Mouse (Mus musculus) heart, postnatal 25 days (tissue): ENCODE measurements around the gene Phactr1. TPM values are rescaled to one million over a fixed set of nuclear protein-coding genes. Genes with fewer than 3 reads are reported as not detected.

Experiments used
- DNase-seq: peaks from one replicate; pipeline ENCODE4 v3.0.0; 2022; ENCODE audit warnings: low spot score
- intact Hi-C: fragments of 180-260 bp; cut with DNase I; formaldehyde crosslinking; loops from one replicate; pipeline ENCODE4 v1.15.1; 2025
- total RNA-seq, 2 experiments: library from RNA; stranded (reverse); gene quantifications; 2 replicates each; pipeline ENCODE4 v1.2.3; 2021

Phactr1 gene
- total RNA-seq, 2 experiments from 2014 or later: 3.4 to 5.1 TPM

DNA sequence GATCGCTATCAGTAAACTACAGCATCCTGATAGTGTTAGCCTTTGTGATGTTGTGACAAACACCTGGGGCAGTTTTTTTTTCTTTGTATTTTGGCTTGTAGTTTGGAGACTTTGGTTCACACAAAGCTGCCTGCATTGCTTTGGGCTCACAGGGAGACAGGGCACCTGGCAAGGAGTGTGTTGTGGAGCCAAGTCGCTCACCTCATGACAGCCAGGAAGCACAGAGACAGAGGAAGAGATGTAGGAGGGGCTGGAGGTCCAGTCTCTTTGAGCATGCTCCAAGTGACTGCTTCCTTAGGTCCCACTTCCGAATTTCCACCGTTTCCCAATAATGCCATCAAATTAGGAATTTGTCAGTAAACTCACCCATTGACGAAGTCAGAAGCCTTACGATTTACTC is 272.6 kb downstream of the Phactr1 start:
- DNase-seq: no peak
- intact Hi-C loops: no loop called here

- intact Hi-C loops: no loop called here
- no peak for DNase-seq
Observed at GRCm38 (mm10) chr13:42954116-42954515, 273.7 kb downstream of the Phactr1 start.

DNA sequence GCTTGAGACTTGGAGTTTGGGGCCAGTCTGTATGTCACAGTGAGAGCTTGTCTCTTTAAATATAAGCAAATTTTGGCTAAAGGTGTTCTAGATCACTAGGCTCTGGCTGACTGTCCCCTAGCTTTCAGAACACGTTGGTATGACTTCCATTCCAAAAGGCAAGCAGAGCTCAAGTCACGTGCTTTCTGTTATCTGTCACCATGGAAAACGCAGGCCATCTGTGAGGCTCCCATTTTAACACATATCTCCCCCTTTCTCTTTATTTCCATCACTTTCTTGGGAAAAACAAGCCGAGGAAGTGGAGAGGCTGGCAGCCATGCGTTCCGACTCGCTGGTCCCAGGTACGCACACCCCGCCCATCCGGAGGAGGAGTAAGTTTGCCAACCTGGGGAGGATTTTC is 275.9 kb downstream of the Phactr1 start:
- intact Hi-C loops: no loop called here
- no peak for DNase-seq

- intact Hi-C loops: no loop called here
- no peak for DNase-seq
Observed at GRCm38 (mm10) chr13:42957856-42958255, 277.4 kb downstream of the Phactr1 start.

DNA sequence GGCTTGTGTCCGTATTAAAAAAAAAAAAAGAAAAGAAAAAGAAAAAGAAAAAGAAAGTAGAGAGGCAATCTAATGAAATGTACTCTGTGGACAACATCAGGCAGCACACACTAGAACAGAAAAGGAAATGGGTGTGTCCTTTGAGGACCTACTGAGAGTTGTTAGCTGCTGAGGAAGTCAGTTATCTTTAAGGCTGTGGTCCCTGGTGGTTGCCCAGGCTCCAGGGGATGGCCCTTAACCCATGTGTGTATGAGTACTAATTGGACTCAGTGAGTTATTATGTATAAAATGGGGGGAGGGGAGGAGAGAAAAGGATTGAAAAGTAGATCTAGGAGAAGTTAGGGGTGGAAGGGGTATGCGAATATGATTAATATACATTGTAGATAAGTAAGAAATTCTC is 278.4 kb downstream of the Phactr1 start:
- DNase-seq: no peak
- intact Hi-C loops: no loop called here

- intact Hi-C loops: no loop called here
- DNase-seq: no peak
Observed at GRCm38 (mm10) chr13:42961561-42961960, 281.1 kb downstream of the Phactr1 start.

- intact Hi-C loops: no loop called here
- DNase-seq: no peak
Observed at GRCm38 (mm10) chr13:42968537-42968936, 288.1 kb downstream of the Phactr1 start.

DNA sequence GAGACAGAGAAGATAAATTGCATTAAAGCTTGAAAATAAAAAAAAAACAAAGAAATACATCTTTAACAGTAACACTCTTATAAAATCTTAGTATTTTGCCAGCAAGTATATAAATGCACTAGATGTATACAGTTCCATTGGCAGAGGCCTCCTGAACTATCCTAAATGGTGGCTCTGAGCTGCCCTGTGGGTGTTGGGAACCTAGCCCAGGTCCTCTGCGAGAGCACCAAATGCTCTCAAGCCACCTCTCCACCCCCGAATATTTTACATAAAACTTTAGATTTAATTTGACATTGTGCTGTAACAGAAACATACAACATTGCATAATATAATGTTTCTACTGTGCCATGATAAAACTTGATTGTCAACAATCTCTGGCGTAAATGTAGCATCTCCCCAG is 293.1 kb downstream of the Phactr1 start:
- DNase-seq: no peak
- intact Hi-C loops: no loop called here

GRCm38 (mm10) chr13:42973961-42974360 is 293.5 kb downstream of the Phactr1 start:
- DNase-seq: no peak
- intact Hi-C loops: no loop called here

GRCm38 (mm10) chr13:42974506-42974905 is 294.1 kb downstream of the Phactr1 start:
- no peak for DNase-seq
- intact Hi-C loops: no loop called here

DNA sequence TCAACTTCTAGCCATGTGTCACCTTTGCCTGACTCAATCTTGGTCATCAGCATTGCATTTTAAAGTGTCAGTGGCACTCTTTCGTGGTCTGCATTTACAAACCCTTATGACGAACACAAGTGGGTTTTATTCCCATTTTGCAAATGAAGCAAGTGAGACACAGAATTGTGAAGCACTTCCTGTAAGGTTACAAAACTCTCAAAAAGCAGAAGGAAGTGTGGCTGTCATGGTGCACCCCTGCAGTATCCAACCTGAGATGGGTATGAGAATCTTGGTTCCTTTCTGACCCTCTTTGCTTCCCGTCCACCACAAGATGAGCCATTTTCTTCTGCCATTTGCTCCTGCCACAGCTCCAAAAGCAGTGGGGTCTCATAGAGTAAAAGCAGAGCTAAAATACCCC is 295.7 kb downstream of the Phactr1 start:
- no peak for DNase-seq
- intact Hi-C loops: no loop called here

GRCm38 (mm10) chr13:42976967-42977366 is 296.5 kb downstream of the Phactr1 start:
- no peak for DNase-seq
- intact Hi-C loops: no loop called here

GRCm38 (mm10) chr13:42980581-42980980 is 300.2 kb downstream of the Phactr1 start:
- intact Hi-C loops: no loop called here

DNA sequence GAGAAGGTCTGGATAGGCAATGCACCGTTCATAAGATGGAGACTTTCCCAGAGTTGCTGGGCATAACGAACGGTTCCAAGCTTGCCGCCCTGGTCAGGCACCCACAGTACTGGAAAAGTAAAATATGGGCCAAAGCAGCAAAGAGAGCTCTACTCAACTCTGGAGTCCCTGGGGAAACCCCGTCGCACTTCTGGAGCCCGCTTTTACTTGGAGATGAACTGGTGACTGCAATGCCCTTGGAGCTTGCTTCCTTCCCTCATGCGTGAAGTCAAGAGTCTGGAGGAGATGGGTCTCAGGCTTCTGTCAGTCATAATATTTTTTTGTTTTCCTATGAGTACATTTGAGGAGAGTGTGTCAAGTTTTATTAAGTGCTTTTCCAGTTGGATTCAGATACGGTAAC is 302.2 kb downstream of the Phactr1 start:
- DNase-seq: no peak
- intact Hi-C loops: no loop called here

More at GRCm38 (mm10) chr13:42980581-42980980, 300.2 kb downstream of the Phactr1 start:
- DNase-seq: no peak

GRCm38 (mm10) chr13:42985806-42986205 is 305.4 kb downstream of the Phactr1 start:
- no peak for DNase-seq
- intact Hi-C loops: no loop called here

- intact Hi-C loops: no loop called here
- no peak for DNase-seq
Observed at GRCm38 (mm10) chr13:42987931-42988579, 307.6 kb downstream of the Phactr1 start.

GRCm38 (mm10) chr13:42989481-42989880 is 309.1 kb downstream of the Phactr1 start:
- intact Hi-C loops: no loop called here
- DNase-seq: no peak

GRCm38 (mm10) chr13:42990051-42990450 is 309.6 kb downstream of the Phactr1 start:
- no peak for DNase-seq
- intact Hi-C loops: no loop called here

GRCm38 (mm10) chr13:42990493-42991111 is 310.2 kb downstream of the Phactr1 start:
- intact Hi-C loops: no loop called here

DNA sequence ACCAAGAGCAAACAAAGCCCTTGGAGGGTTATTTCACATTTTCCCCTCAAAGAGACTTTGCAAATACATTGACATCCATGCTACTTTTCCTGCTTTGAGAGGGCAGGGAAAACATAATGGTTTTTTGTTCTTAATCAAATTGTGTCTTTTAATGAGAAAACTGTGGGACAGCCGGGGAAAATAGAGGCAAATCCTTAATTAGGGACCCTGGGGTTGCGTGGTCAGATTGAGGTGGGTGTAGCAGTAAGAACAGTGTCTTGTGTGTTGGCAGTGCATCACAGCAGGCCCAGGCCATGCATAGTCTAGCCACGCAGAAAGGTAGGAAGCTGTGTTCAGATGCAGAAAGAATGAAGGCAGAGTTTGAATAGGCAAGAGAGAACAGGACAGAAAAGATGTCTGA is 310.7 kb downstream of the Phactr1 start:
- DNase-seq: no peak
- intact Hi-C loops: no loop called here

More at GRCm38 (mm10) chr13:42990493-42991111, 310.2 kb downstream of the Phactr1 start:
- no peak for DNase-seq

DNA sequence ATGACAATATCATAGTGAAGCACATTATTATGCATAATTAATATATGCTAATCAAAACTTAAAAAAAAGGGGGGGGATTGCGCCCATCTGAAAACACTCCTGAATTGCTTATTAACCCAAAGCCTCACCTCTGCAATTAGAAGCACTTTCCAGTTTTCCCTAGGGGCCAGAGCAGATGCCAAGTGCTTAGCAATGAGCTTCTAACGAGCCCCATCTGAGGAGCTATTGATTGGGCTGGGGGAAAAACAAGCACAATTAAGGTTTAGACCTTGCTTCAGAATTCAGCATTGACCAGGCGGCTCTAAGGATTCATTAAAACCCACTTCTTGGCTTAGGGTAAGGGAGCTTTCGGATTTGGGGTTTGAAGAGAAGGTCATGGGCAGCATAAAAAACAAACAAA is 311.9 kb downstream of the Phactr1 start:
- no peak for DNase-seq
- intact Hi-C loops: no loop called here

DNA sequence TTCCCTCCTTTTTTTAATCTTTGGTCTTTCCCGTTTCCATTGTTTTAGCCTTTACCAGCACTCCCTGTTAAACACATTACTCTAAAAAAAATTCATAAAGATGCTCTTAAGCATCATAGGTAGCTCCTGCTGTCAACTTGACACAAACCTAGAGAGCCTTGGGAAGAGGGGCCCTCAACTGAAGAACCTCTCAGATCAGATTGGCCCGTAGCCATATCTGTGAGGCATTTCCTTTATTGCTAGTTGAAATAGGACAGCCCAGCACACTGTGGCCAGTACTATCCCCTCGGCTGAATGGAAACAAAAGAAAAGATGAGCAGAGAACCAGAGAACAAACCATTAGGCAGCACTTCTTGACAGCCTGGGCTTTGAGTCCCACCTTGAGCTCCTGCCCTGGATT is 313.9 kb downstream of the Phactr1 start:
- no peak for DNase-seq
- intact Hi-C loops: no loop called here
